Mouse (Mus musculus) myocyte (in vitro differentiated cells): ENCODE measurements around the gene Atp1a4. TPM values are rescaled to one million over a fixed set of nuclear protein-coding genes. Genes with fewer than 3 reads are reported as not detected.

Experiments
- H3K27me3 ChIP-seq: one replicate; pipeline ENCODE4 v1.6.1; 2011; ENCODE audit not compliant: control insufficient read depth, insufficient read depth, insufficient read length
- H3K36me3 ChIP-seq: one replicate; pipeline ENCODE4 v1.6.1; 2011; ENCODE audit not compliant: control insufficient read depth, insufficient read depth
- H3K4me2 ChIP-seq: one replicate; pipeline ENCODE4 v1.6.1; 2011; ENCODE audit warnings: low read depth, control low read depth
- H3K4me3 ChIP-seq: one replicate; pipeline ENCODE4 v1.5.1; 2011; ENCODE audit warnings: mild to moderate bottlenecking, control low read depth, moderate library complexity
- H3K79me2 ChIP-seq: one replicate; pipeline ENCODE4 v1.6.1; 2011; ENCODE audit not compliant: control insufficient read depth, insufficient read depth
- H3ac ChIP-seq: one replicate; pipeline ENCODE4 v1.6.1; 2011; ENCODE audit not compliant: control insufficient read depth, insufficient read length
- CEBPB ChIP-seq: IDR thresholded peaks from 2 replicates; pipeline ENCODE4 v1.6.1; 2011; ENCODE audit warnings: mild to moderate bottlenecking, moderate library complexity; ENCODE audit not compliant: poor library complexity, insufficient read depth, severe bottlenecking
- E2F4 ChIP-seq: IDR thresholded peaks from one replicate; pipeline ENCODE4 v1.6.1; 2011; ENCODE audit warnings: mild to moderate bottlenecking, control low read depth, moderate library complexity; ENCODE audit not compliant: insufficient read depth
- MAX ChIP-seq: IDR thresholded peaks from one replicate; pipeline ENCODE4 v1.6.1; 2011; ENCODE audit warnings: low read depth, mild to moderate bottlenecking, control low read depth
- MYOD1 ChIP-seq, 3 experiments: IDR thresholded peaks; one replicate each; pipeline ENCODE4 v1.6.1; 2011; ENCODE audit warnings: control low read depth in 2 of 3, low read depth in 2 of 3, mild to moderate bottlenecking in 2 of 3, moderate library complexity in 1 of 3; ENCODE audit not compliant: insufficient read length in 2 of 3, control insufficient read depth in 1 of 3
- MYOG ChIP-seq, 3 experiments: IDR thresholded peaks; one replicate each; pipeline ENCODE4 v1.6.1; 2011; ENCODE audit warnings: control low read depth in 2 of 3, low read depth in 2 of 3, mild to moderate bottlenecking in 2 of 3; ENCODE audit not compliant: insufficient read length in 2 of 3, control insufficient read depth in 1 of 3, insufficient read depth in 1 of 3
- POLR2A ChIP-seq: IDR thresholded peaks from one replicate; pipeline ENCODE4 v1.6.1; 2011; ENCODE audit warnings: low read depth, mild to moderate bottlenecking, control low read depth, moderate library complexity; ENCODE audit not compliant: insufficient read length
- POLR2AphosphoS2 ChIP-seq: IDR thresholded peaks from one replicate; pipeline ENCODE4 v1.6.1; 2011; ENCODE audit warnings: low read depth, control low read depth; ENCODE audit not compliant: insufficient read length
- REST ChIP-seq: IDR thresholded peaks from one replicate; pipeline ENCODE4 v1.6.1; 2011; ENCODE audit warnings: mild to moderate bottlenecking, control low read depth, moderate library complexity; ENCODE audit not compliant: insufficient read depth, insufficient read length
- SRF ChIP-seq: IDR thresholded peaks from one replicate; pipeline ENCODE4 v1.6.1; 2011; ENCODE audit warnings: low read depth; ENCODE audit not compliant: control insufficient read depth, insufficient read length
- TCF12 ChIP-seq: IDR thresholded peaks from one replicate; pipeline ENCODE4 v1.6.1; 2011; ENCODE audit warnings: mild to moderate bottlenecking, control low read depth; ENCODE audit not compliant: poor library complexity, insufficient read depth, severe bottlenecking
- TCF3 ChIP-seq: IDR thresholded peaks from one replicate; pipeline ENCODE4 v1.6.1; 2011; ENCODE audit warnings: low read depth, control low read depth; ENCODE audit not compliant: insufficient read length
- USF1 ChIP-seq: IDR thresholded peaks from one replicate; pipeline ENCODE4 v1.6.1; 2011; ENCODE audit warnings: low read depth, mild to moderate bottlenecking, control low read depth, moderate library complexity
- polyA plus RNA-seq: library from polyadenylated mRNA; unstranded; fragments of >200 nt; fragmentation: generic; extraction: Trizol; gene quantifications from one replicate; pipeline ENCODE4 v1.2.1, GENCODE M21; 2012; ENCODE audit warnings: missing spikeins

Gene Atp1a4
- polyA plus RNA-seq, 1 experiment = 0.06 TPM

GRCm38 (mm10) chr1:172219451-172220406 lies 38.5 kb downstream of the Atp1a4 start, which contains the start of gene Casq1:
Gene Casq1, minus strand, starts transcription at chr1:172219868.
- TF ChIP-seq MAX = no peak
- TF ChIP-seq MYOD1 (IDR thresholded peaks at IDR 0.05; ENCODE audit: control insufficient read depth in 1 of 3, insufficient read length in 2 of 3, low read depth in 2 of 3) = peak in 1 of 3 experiments; percentile 72
- peak within 1 kb of the TSS; percentile 55 for H3K4me2 ChIP-seq
- no peaks in the 10 kb centered on the region for H3K36me3 ChIP-seq
- no peak within 1 kb of the TSS for H3K4me3 ChIP-seq
- no peak within 1 kb of the TSS for H3ac ChIP-seq
- H3K79me2 ChIP-seq = no peaks in the 10 kb centered on the region
- H3K27me3 ChIP-seq = no peaks in the 10 kb centered on the region

- no peak overlapping the region for H3ac ChIP-seq
- H3K4me2 ChIP-seq = peak overlapping the region; percentile 28
- no peaks in the 10 kb centered on the region for H3K36me3 ChIP-seq
- H3K27me3 ChIP-seq = no peaks in the 10 kb centered on the region
- no peak overlapping the region for H3K4me3 ChIP-seq
- TF ChIP-seq CEBPB (no peak), E2F4 (no peak), MAX (no peak), SRF (no peak)
- H3K79me2 ChIP-seq = no peaks in the 10 kb centered on the region
Observed at GRCm38 (mm10) chr1:172218164-172218910, 39.9 kb downstream of the Atp1a4 start.

GRCm38 (mm10) chr1:172217148-172217547 lies 41.1 kb downstream of the Atp1a4 start:
- Histone ChIP-seq H3K79me2 (no peaks in the 10 kb centered on the region), H3K4me2 (peak overlapping the region; percentile 68), H3K36me3 (no peaks in the 10 kb centered on the region), H3ac (no peak overlapping the region), H3K4me3 (no peak overlapping the region), H3K27me3 (no peaks in the 10 kb centered on the region)
- TF ChIP-seq E2F4 (no peak), MYOG (IDR thresholded peaks at IDR 0.05; ENCODE audit: control insufficient read depth in 1 of 3, insufficient read depth in 1 of 3, insufficient read length in 2 of 3, low read depth in 2 of 3) (peak in 1 of 3 experiments; percentile 19), MYOD1 (IDR thresholded peaks at IDR 0.05; ENCODE audit: control insufficient read depth in 1 of 3, insufficient read length in 2 of 3, low read depth in 2 of 3) (peak in 1 of 3 experiments; percentile 4)

- TF ChIP-seq POLR2A (no peak), REST (no peak), E2F4 (no peak), POLR2AphosphoS2 (no peak), MYOD1 (IDR thresholded peaks at IDR 0.05; ENCODE audit: control insufficient read depth in 1 of 3, insufficient read length in 2 of 3, low read depth in 2 of 3) (no peak), USF1 (no peak), MYOG (IDR thresholded peaks at IDR 0.05; ENCODE audit: control insufficient read depth in 1 of 3, insufficient read depth in 1 of 3, insufficient read length in 2 of 3, low read depth in 2 of 3) (no peak), TCF12 (no peak), MAX (no peak), SRF (no peak), CEBPB (no peak), TCF3 (no peak)
- Histone ChIP-seq H3ac (no peak overlapping the region), H3K4me2 (no peak overlapping the region), H3K79me2 (no peaks in the 10 kb centered on the region), H3K4me3 (no peak overlapping the region), H3K36me3 (no peaks in the 10 kb centered on the region), H3K27me3 (no peaks in the 10 kb centered on the region)
Observed at GRCm38 (mm10) chr1:172214748-172215147, 43.5 kb downstream of the Atp1a4 start.

GRCm38 (mm10) chr1:172213771-172214170 lies 44.4 kb downstream of the Atp1a4 start:
- TF ChIP-seq POLR2AphosphoS2 (no peak), MYOG (IDR thresholded peaks at IDR 0.05; ENCODE audit: control insufficient read depth in 1 of 3, insufficient read depth in 1 of 3, insufficient read length in 2 of 3, low read depth in 2 of 3) (no peak), CEBPB (no peak), REST (no peak), SRF (no peak), TCF3 (no peak), USF1 (no peak), POLR2A (no peak), E2F4 (no peak), MYOD1 (IDR thresholded peaks at IDR 0.05; ENCODE audit: control insufficient read depth in 1 of 3, insufficient read length in 2 of 3, low read depth in 2 of 3) (no peak), MAX (no peak), TCF12 (no peak)
- Histone ChIP-seq H3ac (no peak overlapping the region), H3K4me2 (no peak overlapping the region), H3K27me3 (no peaks in the 10 kb centered on the region), H3K79me2 (no peaks in the 10 kb centered on the region), H3K4me3 (no peak overlapping the region), H3K36me3 (no peaks in the 10 kb centered on the region)
